Mouse (Mus musculus) G1E (cell line): ENCODE data around the gene Zp1.

Source experiments
- CTCF ChIP-seq: IDR thresholded peaks from 2 replicates; pipeline ENCODE4 v1.5.1; 2012; ENCODE audit warnings: low read depth, low read length, inconsistent platforms, mixed read lengths
- GATA1 ChIP-seq: IDR thresholded peaks from 2 replicates; pipeline ENCODE4 v1.6.1; 2012; ENCODE audit warnings: borderline replicate concordance, low read length, inconsistent platforms, mixed read lengths
- GATA2 ChIP-seq: IDR thresholded peaks from 2 replicates; pipeline ENCODE4 v1.6.1; 2012; ENCODE audit warnings: low read depth, low read length, inconsistent platforms, borderline replicate concordance
- TAL1 ChIP-seq: conservative IDR thresholded peaks from 2 replicates; pipeline ENCODE4 v1.6.1; 2012; ENCODE audit warnings: low read depth, low read length, inconsistent platforms, mixed read lengths

GRCm38 (mm10) chr19:10871328-10871961, 49.0 kb downstream of the Zp1 start:
- TF ChIP-seq CTCF (no peak), GATA1 (no peak), TAL1 (no peak), GATA2 (no peak)
